Mouse (Mus musculus): ENCODE measurements around the gene Atp9a.

Atp9a gene

DNA sequence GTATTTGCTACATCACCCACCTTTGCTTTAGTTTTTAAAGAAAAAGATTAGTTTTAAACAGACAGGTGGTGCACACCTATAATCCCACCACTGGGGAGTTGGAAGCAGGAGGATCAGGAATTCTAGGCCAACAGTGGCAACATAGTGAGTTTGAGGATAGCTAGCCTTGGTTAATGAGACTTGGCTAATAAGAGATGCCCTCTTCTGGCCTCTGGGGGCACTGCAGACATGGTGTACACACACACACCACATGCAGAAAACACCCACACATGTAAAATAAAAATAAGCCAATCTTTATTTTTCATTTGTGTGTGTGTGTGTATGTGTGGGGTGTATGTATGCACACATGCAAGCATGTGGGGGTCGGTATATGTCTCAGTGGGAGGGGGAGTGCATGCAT is 3.4 kb downstream of the Atp9a start:
- no peak for DNase-seq (ENCODE audit: low spot score in 2 of 2)

- DNase-seq (ENCODE audit: low spot score in 2 of 2) = no peak
Measured at GRCm38 (mm10) chr2:168737878-168738277, 4.3 kb downstream of the Atp9a start.

DNA sequence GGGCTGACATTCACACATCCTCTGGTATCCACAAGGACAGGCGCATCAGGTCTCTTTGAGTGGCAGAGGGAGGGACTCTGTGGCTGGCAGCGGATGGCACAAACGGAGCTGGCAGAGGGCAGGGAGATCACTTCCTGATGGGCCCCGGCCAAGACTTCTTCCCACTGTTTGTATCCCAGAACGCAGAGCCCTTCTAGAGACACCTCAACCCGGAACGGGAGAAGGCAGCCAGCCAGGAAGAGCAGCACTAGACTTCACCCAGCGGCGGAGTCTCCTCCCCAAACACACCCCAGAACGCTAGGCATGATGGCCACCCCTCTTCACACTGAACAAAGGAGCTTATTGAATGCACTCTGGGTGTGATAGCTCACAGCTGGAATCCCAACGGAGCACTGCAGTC is 8.2 kb downstream of the Atp9a start:
- DNase-seq (ENCODE audit: low spot score in 2 of 2) = no peak

- DNase-seq (ENCODE audit: low spot score in 2 of 2) = no peak
Measured at GRCm38 (mm10) chr2:168731258-168731657, 11.0 kb downstream of the Atp9a start.

GRCm38 (mm10) chr2:168729736-168730135 is 12.5 kb downstream of the Atp9a start:
- no peak for DNase-seq (ENCODE audit: low spot score in 2 of 2)

- DNase-seq (ENCODE audit: low spot score in 2 of 2) = no peak
Measured at GRCm38 (mm10) chr2:168728045-168728444, 14.2 kb downstream of the Atp9a start.

- no peak for DNase-seq (ENCODE audit: low spot score in 2 of 2)
Measured at GRCm38 (mm10) chr2:168726007-168726406, 16.2 kb downstream of the Atp9a start.

GRCm38 (mm10) chr2:168721313-168721712 is 20.9 kb downstream of the Atp9a start:
- DNase-seq (ENCODE audit: low spot score in 2 of 2) = no peak

- no peak for DNase-seq (ENCODE audit: low spot score in 2 of 2)
Measured at GRCm38 (mm10) chr2:168719742-168720141, 22.5 kb downstream of the Atp9a start.

- DNase-seq (ENCODE audit: low spot score in 2 of 2) = no peak
Measured at GRCm38 (mm10) chr2:168718735-168719134, 23.5 kb downstream of the Atp9a start.

GRCm38 (mm10) chr2:168718267-168718666 is 23.9 kb downstream of the Atp9a start:
- no peak for DNase-seq (ENCODE audit: low spot score in 2 of 2)

GRCm38 (mm10) chr2:168712199-168713176 is 29.7 kb downstream of the Atp9a start:
- no peak for DNase-seq (ENCODE audit: low spot score in 2 of 2)

- DNase-seq (ENCODE audit: low spot score in 2 of 2) = no peak
Measured at GRCm38 (mm10) chr2:168710979-168711378, 31.2 kb downstream of the Atp9a start.

DNA sequence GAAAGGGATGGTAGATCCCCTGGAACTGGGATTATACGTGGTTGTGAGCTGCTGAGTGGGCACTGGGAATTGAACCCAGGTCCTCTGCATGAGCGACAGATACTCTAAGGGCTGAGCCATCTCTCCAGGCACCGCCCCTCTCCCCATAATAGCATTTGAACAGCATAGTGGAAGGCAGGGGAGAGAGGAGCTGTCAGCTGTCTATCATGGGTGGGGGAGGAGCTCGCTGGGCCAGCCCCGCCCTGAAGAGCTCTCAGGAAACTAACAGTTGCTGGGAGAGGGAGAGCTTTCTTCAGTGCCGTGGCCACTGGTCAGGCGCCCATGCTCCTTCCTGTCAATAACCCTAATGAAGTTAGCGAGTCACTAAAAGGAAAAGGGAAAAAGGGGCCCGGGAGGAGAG is 34.4 kb downstream of the Atp9a start:
- DNase-seq (ENCODE audit: low spot score in 2 of 2) = no peak

DNA sequence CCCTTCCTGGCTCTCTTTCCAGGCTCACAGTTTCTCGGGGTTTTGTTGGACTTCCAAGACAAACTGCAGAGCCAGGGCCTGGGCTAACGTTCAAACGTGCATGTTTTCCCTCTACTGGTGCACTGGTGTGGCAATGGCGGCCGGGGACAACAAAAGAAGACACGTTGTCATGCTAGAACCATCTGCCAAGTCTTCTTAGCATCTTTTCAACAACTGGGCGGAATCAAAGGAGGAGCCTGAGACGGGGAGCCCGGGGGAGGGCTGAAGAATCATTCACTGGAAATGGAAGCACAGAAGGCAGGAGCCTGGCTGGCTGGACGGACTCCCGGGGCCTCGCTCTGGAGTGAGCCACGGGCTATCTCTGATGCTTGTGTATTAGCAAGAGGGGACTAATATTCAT is 39.9 kb downstream of the Atp9a start:
- no peak for DNase-seq (ENCODE audit: low spot score in 2 of 2)

DNA sequence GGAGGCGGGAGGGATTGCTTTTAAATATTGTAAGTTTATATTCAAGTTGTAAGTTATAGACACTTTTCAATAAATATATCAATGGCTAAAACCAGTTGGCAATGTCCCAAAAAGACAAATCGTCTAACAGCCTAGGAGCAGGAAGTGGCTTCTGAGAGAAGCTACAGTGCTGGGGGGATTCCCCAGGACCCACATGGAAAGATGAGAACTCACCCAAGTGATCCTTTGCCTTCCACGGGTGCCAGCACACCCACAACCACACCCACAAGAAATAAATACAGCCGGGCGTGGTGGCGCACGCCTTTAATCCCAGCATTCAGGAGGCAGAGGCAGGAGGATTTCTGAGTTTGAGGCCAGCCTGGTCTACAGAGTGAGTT is 47.2 kb downstream of the Atp9a start:
- no peak for DNase-seq (ENCODE audit: low spot score in 2 of 2)

DNA sequence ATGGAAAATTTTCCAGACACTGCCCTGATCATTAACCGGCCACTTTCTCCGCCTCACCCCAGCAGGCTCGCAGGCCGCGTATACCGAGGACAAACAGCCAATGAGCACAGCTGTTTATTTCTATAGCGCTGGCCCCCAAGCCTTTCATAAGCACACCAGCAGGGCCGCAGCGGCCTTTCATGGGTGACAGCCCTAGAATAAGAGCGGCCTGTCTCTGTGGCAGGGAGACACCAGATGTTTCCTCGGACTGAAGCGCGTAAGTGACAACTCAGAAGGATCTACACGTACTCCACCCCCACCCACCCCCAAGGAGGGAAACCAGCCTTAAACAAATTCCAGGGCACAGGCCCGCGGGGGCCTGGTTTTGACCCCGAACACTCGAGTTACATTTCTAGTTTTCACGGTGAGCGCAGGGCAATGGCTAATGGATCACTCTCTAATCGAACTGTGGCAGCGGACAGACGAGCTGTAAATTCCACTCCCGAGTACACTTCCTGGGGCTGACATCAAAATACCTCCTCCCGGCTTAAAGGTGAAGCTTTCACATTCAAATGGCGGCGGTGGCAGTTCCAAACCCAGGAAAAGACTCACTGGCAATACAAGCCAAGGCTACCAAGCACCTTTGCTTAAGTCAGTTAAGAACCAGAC is 47.7 kb downstream of the Atp9a start:
- DNase-seq (ENCODE audit: low spot score in 2 of 2) = no peak

- peak in 1 of 2 experiments; percentile 10 for DNase-seq (ENCODE audit: low spot score in 2 of 2)
Measured at GRCm38 (mm10) chr2:168691774-168692173, 50.4 kb downstream of the Atp9a start.

DNA sequence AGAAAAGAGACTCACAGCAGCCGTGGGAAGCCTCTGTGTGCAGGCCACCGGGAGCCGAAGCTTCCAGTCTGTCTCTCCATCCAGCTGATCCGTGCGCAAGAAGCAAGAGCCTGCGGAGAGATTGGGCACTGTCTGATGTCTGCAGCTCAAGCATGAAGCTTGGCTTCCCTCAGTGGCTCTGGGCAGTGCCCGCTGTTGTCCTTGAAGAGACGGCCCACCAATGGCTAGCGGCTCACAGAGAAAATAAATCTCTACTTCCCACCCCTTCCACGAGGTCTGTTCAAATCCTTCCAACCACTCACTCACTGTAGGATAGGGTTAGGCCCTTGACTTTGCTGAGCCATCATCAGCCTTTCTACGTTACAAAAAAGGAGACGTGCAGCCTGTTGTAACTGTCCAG is 54.9 kb downstream of the Atp9a start:
- DNase-seq (ENCODE audit: low spot score in 2 of 2) = no peak

DNA sequence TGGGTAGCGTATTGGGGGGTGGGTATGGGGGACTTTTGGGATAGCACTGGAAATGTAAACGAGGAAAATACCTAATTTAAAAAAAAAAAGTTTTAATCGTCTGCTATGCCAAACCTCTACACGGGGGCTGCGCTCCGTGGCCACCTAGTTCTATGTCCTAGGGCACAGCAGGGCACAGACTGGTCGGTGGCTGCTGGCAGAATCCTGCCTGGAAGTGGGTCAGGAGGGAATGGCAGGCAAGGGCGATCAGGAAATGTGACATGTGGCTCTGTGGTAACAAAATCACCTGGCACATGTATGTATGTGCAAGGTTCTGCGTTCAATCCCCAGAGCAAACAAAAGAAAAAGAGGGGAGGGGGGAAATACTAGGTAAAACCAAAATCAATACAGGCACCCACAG is 56.3 kb downstream of the Atp9a start:
- DNase-seq (ENCODE audit: low spot score in 2 of 2) = no peak

GRCm38 (mm10) chr2:168684695-168685094 is 57.5 kb downstream of the Atp9a start:
- DNase-seq (ENCODE audit: low spot score in 2 of 2) = no peak

- no peak for DNase-seq (ENCODE audit: low spot score in 2 of 2)
Measured at GRCm38 (mm10) chr2:168683520-168684150, 58.6 kb downstream of the Atp9a start.

- no peak for DNase-seq (ENCODE audit: low spot score in 2 of 2)
Measured at GRCm38 (mm10) chr2:168682721-168683120, 59.5 kb downstream of the Atp9a start.

Measured in natural killer cell, adult 2 months (primary cell).